ENCODE assay signal across 8 mouse cellular contexts in the genomic region with DNA sequence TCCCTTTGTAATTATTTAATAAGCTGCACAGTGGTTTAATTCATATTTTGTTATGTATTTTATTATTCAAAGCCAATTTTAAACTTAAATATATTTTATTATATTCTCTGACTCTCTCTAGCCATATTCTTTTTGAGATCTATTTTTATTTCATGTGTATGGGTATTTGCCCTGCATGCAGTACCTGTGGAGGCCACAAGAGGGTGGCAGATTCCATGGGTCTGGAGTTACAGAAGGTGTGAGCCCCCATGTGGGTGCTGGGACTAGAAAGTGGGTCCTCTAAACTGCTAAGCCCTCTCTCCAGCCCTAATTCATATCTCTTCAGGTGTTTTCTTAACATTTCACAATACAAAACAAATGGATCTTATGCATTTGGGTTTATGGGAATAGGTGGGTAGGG. TPM values are rescaled to one million over a fixed set of nuclear protein-coding genes. Genes with fewer than 3 reads are reported as not detected.
DNase-seq lines count a peak whose midpoint lies in the region; ATAC-seq lines count a peak whose summit lies in the region.

No protein-coding gene starts in this region.

- no peaks in the 10 kb centered on the region for H3K27me3 ChIP-seq in hindbrain, embryonic 16.5 days (replicated peaks; ENCODE audit: control insufficient read depth, insufficient read depth, low read length)

- no peaks in the 10 kb centered on the region for H3K9me3 ChIP-seq in hindbrain, embryonic 16.5 days (ENCODE audit: control insufficient read depth, low read length)

- 0 out of 2 replicates have a peak, but pooled peaks have one; percentile 43 for ATAC-seq in megakaryocyte, adult 5-6 weeks (ENCODE audit: poor library complexity, severe bottlenecking)
- no peak for ATAC-seq in frontal cortex, adult (ENCODE audit: low TSS enrichment)
- no peak for ATAC-seq in hindbrain, embryonic 16.5 days

- no peak overlapping the region for H3K4me2 ChIP-seq in hindbrain, embryonic 16.5 days (ENCODE audit: low read length)

- no peaks in the 10 kb centered on the region for H3K4me1 ChIP-seq in hindbrain, embryonic 16.5 days (ENCODE audit: control insufficient read depth, insufficient read depth, low read depth, low read length)

- intact Hi-C loops in left cerebral cortex, postnatal 14 days (cut with DNase I) = no loop called here

- no peak overlapping the region for H3K27ac ChIP-seq in hindbrain, embryonic 16.5 days (ENCODE audit: low read depth, low read length)

- H3K36me3 ChIP-seq in hindbrain, embryonic 16.5 days (ENCODE audit: control insufficient read depth, insufficient read depth, low read length) = no peaks in the 10 kb centered on the region

- DNase-seq in gastrocnemius, postnatal 10 days = peak; percentile 4
- DNase-seq in gastrocnemius, postnatal 25 days = no peak
- DNase-seq in 3T3-L1 (ENCODE audit: low read depth, low spot score) (peak; percentile 12), R1 (ENCODE audit: low read depth, low spot score) (peak; percentile 30)
- DNase-seq in left cerebral cortex, postnatal 14 days (ENCODE audit: low spot score in 2 of 2) = no peak

- H3K4me3 ChIP-seq in hindbrain, embryonic 16.5 days (ENCODE audit: low read length) = no peak overlapping the region

- H3K9ac ChIP-seq in hindbrain, embryonic 16.5 days (ENCODE audit: low read depth, low read length) = no peak overlapping the region

RNA-seq across cellular contexts. Expression of a gene that starts 55.4 kb away (rescaled TPM):
- total RNA-seq in gastrocnemius, postnatal 10 days (2021) = 1 to 10 TPM; 2.4 to 3.3 TPM
- total RNA-seq in gastrocnemius, postnatal 25 days (2021) = 1 to 10 TPM; 1.3 to 3.6 TPM
- 11.7 and 12.2 TPM in 2 replicates for total RNA-seq in megakaryocyte, adult 5-6 weeks (2015)
- total RNA-seq in megakaryocyte, adult 5-6 weeks (2017) = 10.0 and 10.7 TPM in 2 replicates
- polyA plus RNA-seq in hindbrain, embryonic 16.5 days (2015; fragmentation: Nextera tagmentation; extraction: Ambion mirVana) = 11.7 and 12.7 TPM in 2 replicates
- total RNA-seq in left cerebral cortex, postnatal 14 days (2021) = 10 to 100 TPM; 22.7 to 29.2 TPM

Comparison
In these comparisons a context has a peak if more than half of its experiments do, and no peak if none do; other contexts are left out.
1. DNase-seq: peak in gastrocnemius, postnatal 10 days (single experiment), 3T3-L1 (single experiment) and R1 (single experiment); none in gastrocnemius, postnatal 25 days (single experiment) and left cerebral cortex, postnatal 14 days (0 of 2).